Mouse (Mus musculus) T-helper 2 cell (primary cell): ENCODE results near the gene Pah.

ENCODE experiments used
- in situ Hi-C: fragments of 300-600 bp; cut with MboI, MseI; formaldehyde crosslinking; loops from one replicate; pipeline ENCODE4 v1.15.1; 2025; ENCODE audit warnings: high pct_unique_total_duplicates

The Pah gene

GRCm38 (mm10) chr10:87521646-87522045 lies at the start of gene Pah:
Gene Pah (plus strand): TSS chr10:87521795.
- in situ Hi-C loops: no loop called here

GRCm38 (mm10) chr10:87473475-87474131 lies 48.0 kb upstream of the Pah start:
- in situ Hi-C loops: no loop called here

GRCm38 (mm10) chr10:87474971-87475370 lies 46.6 kb upstream of the Pah start:
- in situ Hi-C loops: no loop called here

- in situ Hi-C loops: no loop called here
Measured at GRCm38 (mm10) chr10:87477895-87478294, 43.7 kb upstream of the Pah start.

- in situ Hi-C loops: loop anchor here (10.0 kb wide), 1 partner anchor 290 kb away; no protein-coding TSS in a partner anchor
Measured at GRCm38 (mm10) chr10:87484831-87485720, 36.5 kb upstream of the Pah start.

GRCm38 (mm10) chr10:87485721-87486620 lies 35.6 kb upstream of the Pah start:
- in situ Hi-C loops: loop anchor here (10.0 kb wide), 1 partner anchor 289 kb away; no protein-coding TSS in a partner anchor

GRCm38 (mm10) chr10:87488429-87489145 lies 33.0 kb upstream of the Pah start:
- in situ Hi-C loops: loop anchor here (10.0 kb wide), 1 partner anchor 286 kb away; no protein-coding TSS in a partner anchor

- in situ Hi-C loops: loop anchor here (10.0 kb wide), 1 partner anchor 285 kb away; no protein-coding TSS in a partner anchor
Measured at GRCm38 (mm10) chr10:87489246-87490009, 32.2 kb upstream of the Pah start.

GRCm38 (mm10) chr10:87490328-87490727 lies 31.3 kb upstream of the Pah start:
- in situ Hi-C loops: no loop called here

GRCm38 (mm10) chr10:87491485-87492040 lies 30.0 kb upstream of the Pah start:
- in situ Hi-C loops: no loop called here

GRCm38 (mm10) chr10:87492332-87492660 lies 29.3 kb upstream of the Pah start:
- in situ Hi-C loops: no loop called here

- in situ Hi-C loops: no loop called here
Measured at GRCm38 (mm10) chr10:87492661-87493551, 28.7 kb upstream of the Pah start.

- in situ Hi-C loops: no loop called here
Measured at GRCm38 (mm10) chr10:87493576-87493975, 28.0 kb upstream of the Pah start, which contains the start of gene Ascl1. Gene Ascl1 (minus strand): TSS chr10:87493660.

GRCm38 (mm10) chr10:87494176-87494575 lies 27.4 kb upstream of the Pah start:
- in situ Hi-C loops: no loop called here

GRCm38 (mm10) chr10:87494596-87494995 lies 27.0 kb upstream of the Pah start:
- in situ Hi-C loops: no loop called here

GRCm38 (mm10) chr10:87497056-87497455 lies 24.5 kb upstream of the Pah start:
- in situ Hi-C loops: no loop called here

GRCm38 (mm10) chr10:87500926-87501658 lies 20.5 kb upstream of the Pah start:
- in situ Hi-C loops: loop anchor here (5.0 to 10.0 kb wide), 2 partner anchors 104 to 376 kb away; no protein-coding TSS in a partner anchor

GRCm38 (mm10) chr10:87501659-87502042 lies 19.9 kb upstream of the Pah start:
- in situ Hi-C loops: loop anchor here (5.0 to 10.0 kb wide), 2 partner anchors 104 to 377 kb away; no protein-coding TSS in a partner anchor
